Mouse (Mus musculus) skeletal muscle tissue, adult 2 months (tissue): ENCODE data around the gene F830045P16Rik.
A peak's percentile ranks its signal among the peaks of the same experiment; 100 is the strongest.
"Not testable (repeated sequence)": the region's sequence is repeated elsewhere in the genome, so short reads cannot be mapped to it uniquely, and the experiment has no call there.

Experiments used
- DNase-seq: peaks from one replicate; pipeline ENCODE4 v3.0.0-alpha.2; 2012; ENCODE audit warnings: low read depth, low spot score

F830045P16Rik gene

DNA sequence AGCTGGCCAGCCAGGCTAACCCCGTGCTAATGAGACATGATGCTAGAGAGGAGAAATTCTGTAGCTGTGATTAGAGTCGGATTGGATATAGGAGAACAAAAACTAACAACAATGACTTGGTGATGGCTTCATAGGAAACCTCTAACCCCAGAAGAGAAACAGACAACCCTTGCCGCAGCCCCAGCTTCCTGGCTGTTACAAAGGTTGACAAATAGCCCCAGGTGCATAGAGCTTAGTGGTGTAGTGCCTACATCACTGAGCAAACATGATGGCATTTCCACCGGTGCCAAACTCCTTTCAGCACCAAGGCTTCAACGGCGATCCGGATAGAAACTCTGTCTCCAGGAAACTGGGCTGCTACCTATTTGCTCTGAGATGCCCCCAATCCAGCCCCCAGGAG is 9.2 kb upstream of the F830045P16Rik start:
- no peak for DNase-seq

DNA sequence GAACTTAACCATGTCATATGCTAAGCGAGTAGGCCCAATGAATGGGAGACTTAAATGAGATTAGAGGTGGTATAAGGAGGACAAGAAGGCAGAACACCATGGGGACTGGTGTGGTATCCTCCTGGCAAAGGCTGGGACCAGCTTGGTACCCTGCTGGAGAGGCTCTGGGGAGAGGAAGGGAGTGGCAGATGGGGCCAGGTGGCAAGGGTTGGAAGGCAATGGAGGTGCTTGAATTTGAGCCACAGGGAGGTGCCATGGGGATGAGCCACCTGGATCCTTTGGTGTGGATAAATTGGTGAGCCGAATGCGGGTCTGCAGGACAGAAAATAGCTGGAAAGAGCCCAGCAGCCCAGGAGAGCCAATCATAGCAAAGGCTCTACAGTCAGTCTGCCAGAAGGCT is 8.5 kb upstream of the F830045P16Rik start:
- no peak for DNase-seq

DNA sequence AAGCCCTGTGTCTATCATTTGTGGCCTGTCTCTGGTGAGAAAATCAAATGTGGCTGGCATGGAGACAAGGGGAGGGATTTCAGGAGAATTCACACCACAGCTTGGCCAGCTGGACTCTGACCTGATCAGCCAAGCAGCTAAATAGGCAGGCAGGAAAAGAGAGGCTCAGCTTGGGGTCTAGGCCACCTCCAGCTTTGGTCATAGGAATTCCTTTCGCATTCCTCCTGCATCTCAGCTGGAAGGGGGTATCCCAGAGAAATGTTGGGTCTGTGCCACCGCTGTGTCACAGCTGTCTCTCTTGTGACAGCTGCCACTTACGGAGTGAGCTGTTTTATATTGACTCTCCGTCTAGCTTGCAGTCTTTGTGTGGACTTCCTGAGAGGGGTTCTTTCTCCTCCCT is 8.0 kb upstream of the F830045P16Rik start:
- DNase-seq, result no peak

DNA sequence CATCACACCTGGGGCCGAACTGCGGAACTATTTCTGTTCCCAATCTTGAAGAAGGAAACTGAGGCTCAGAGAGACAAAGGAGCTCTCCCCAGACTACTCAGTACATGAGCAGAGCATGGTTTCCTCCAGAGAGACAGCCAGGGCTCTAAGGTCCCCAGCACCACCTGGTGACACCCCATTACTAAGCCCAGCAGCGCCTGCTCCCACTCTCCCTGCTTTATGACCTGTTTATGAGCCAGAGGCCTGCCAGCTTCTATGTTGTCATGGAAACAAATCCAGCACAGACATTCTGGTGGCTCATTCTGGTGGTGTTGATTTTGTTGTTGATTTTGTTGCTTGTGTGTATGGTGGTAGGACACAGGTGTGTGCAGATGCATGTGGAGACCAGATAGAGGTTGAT is 3.6 kb upstream of the F830045P16Rik start:
- no peak for DNase-seq

DNA sequence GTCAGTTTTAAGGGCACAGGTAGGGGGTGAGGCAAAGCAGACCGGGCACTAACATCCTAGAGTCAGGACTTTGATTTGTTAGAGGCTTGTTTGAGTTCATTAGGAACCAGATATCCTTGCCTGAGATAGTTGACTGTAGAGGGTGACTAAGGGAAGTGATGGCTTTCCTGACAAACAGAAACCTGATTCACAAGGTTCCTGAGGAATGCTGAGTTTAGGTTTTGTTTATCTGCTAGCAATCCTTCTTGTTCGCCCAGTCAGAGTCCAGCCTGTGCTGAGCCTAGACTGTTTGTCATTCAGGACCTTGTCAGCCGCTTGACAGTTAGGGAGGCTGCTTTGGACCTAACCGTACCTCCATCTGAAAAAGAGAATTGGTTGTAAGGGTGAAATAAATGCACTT is 2.8 kb upstream of the F830045P16Rik start:
- no peak for DNase-seq

DNA sequence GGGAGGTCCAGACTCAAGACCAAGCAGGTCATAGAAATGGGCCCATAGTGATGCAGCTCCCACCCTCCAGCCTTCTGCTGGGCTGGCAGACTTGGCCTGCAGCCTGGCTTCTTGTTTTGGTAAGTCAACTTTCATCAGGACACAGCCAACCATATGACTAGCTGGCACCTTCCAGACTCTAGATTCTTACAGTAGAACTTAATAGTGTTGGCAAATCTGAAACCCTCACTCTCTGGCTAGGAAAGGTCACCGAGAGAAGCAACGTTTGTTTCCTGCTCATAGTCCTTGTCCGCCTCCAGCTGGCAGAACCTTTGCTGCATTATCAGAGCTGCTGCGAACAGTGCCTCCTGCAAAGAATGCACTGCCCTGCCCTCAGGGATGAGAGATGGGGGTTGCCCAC is 1.5 kb upstream of the F830045P16Rik start:
- no peak for DNase-seq

DNA sequence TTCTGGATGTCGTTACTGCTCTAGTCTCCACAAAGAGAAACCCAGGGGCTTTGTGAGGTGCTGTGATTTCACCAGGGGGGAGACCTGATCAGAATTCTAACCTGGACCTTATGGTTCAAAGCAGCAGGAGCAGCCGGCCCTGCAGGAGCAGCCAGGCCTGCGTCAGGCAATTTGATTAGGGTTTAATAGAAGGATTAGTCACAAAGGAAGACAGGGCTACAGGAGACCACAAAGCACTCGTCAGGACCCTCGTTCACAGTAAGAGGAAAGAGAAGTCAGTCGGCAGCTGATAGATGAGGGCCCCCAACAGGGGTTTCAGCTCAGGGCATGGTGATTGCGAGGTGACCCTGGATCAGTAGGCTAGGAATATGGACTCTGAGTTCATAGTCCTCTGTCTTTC is 958 bp upstream of the F830045P16Rik start:
- DNase-seq, result no peak

DNA sequence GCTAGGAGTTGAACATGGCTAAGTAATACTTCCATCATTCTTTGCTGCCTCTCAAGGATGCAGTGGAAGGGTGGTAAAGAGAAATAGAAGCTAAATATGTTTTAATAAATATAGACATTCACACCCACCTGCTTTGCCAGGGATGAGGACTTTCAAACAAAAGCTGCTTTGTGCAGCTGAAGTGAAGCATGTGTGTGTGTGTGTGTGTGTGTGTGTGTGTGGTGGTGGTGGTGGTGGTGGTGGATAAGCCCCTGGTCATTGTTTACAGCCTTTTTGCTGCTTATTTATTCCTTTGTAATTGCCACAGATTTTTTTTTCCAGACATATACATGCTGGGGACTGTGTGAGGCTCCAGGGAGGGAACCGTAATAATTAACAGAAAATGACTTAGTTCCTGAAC is 524 bp upstream of the F830045P16Rik start:
- DNase-seq, result no peak

DNA sequence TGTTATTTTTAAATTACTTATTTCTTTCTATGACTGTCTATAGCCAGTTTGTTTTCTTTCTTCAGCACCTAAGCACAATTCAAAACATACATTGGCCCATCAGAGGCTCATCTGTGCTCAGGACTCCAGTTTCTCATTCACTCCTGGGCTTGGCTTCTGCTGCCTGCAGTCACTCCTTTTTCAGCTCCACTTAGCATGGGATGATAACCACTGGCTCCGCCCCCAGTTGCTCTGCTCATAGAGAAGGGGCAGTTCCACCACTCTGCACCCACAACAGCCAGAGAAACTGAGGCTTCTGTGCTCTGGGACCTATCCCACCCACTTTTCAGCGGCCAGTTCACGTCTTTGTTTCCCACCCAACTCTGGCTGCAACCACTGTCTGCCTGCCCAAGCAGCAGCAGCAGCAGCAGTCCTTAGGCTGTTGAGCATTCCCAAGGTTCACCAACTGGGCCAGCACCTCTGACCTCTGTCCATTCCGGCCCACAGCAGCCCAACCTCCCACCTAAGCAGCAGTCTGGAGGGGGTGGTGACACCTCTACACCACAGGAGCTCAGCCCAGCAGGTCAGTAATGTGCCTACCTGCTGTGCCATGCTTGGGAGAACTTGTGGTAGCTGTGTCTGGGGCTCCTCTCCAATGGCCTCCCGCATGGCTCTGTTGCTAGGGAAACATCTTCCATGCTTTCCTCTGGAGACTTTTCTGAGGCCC is 1.4 kb downstream of the F830045P16Rik start:
- DNase-seq, result no peak

DNA sequence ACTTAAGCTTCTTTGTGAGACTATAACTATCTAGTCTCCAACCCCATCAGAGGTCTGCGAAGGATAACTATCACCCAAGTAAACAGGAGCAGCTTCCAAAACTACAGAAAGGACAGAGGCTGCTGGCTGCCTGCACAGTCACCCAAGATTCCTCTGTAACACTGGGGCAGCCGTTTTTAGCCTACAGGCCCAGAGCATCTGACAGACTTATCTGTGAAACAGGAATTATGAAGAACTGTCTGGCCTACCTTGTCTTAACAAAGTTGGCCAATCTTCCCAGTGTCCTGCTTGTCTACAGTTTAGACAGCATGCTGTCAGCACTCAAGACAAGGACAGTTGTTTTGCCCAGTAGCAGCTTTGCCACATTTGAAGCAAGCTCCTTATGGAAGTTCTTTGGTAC is 4.5 kb downstream of the F830045P16Rik start:
- DNase-seq, result no peak

DNA sequence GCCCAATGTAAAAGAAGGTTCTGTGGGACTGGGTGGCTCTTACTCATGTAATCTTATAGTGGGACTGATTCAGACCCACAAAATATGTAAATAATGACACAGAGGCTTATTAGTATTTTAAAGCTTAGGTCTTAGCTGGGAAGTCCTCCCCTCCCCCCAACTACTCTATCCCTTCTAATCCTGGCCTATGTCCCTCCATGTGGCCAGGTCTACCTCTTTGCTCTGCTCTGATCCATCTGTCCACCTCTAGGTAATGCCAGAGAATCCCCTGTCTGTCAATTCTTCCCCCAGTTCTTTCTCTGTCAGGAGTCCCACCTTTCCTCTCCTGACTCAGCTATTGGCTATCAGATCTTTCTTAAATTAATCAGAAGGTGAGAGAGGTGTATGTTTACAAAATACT is 5.3 kb downstream of the F830045P16Rik start:
- no peak for DNase-seq

DNA sequence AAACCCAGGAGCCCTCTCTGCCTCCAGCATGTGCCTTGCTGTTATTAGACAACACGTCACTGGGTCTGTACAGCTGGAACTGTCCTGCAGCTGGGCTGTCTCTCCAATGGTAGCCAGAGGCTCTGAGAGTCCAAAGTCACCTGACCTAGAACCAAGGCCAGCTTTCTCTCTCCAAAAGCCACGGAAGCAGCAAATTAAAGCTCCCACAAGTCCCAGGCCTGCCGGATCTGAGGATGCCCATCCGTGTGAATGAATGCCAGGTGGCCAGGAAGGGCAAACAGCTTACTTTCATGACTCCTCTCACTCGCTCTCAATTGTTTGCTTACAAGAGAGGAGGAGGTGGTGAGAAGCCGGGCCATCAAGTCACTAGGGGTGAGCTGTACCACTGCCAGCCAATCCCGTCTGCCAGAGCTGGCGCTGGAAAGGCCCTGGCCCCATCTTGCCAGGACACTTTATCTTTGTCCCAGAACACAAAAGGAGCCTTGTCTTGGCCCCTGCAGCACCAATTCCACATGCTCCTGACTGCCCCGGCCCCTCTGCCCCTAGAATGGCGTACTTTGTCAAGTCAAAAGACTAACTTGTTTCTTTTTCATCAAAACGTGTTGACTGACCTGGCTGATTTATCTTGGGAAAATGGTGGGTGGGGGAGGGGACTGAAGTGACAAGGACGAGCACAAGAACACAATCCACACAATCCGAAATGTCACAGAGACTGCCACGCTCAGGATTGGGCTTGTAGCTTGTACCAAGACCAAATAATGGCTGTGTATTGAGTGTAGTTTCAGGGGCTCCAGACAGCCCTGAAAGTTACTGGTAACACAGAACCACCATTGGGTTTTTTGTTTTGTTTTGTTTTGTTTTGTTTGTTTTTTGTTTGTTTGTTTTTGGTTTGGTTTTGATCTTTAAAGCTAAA is 6.8 kb downstream of the F830045P16Rik start:
- no peak for DNase-seq

DNA sequence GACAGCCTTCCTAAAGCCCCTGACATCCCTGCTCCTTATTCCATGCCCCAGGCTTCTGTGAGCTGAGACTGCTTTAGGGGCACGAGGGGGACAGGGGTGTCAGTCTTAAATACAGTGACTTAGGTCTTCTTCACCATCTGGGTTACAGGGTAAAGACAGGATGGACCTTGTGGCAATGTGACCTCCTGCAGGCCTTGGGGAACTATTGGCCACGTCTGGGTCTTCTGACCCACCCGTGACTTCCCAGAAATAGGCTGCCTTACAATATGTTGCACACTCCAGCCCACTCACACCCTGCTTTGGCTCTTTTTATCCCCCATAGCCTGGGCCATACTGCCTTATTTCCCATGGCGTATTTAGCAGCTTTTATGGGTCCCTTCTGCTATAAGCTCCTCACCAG is 8.5 kb downstream of the F830045P16Rik start:
- DNase-seq, result no peak

DNA sequence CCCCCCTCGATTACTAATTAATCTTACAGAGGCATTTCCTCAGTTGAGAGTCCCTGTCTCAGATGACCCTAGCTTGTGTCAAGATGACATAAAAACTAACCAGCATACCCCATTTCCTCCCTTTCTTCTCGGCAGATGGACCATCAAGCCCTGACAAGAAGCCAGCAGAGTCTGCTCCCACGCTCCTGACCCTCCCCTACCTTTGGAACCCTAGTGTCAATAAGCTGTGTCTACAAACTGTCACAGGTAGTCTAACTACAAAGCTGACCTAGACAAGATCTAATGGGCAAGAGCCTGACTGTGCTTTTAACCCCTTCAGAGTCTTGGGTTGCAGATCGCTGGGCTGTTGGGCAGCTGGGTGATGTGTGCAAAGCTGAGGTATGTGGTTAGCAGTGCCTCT is 10.1 kb downstream of the F830045P16Rik start:
- DNase-seq, result no peak

DNA sequence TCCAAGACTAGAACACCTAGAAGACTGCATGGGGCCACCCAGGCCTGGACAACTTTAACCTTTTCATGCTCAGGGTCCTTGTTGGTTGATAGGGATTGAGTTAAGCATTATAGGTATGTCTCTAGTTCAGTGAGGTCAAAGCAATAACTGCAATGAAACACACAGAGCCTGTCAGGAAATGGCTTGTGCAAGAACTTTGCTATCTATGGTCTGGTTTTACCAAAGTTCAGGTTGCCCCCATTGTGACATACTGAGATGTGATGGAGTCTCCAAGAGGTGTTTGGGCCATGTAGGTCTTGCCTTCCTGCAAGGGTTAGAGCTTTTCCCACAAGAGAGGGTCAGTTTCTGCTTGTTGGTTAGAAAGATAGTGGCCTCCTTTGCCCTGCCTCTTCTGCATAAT is 10.8 kb downstream of the F830045P16Rik start:
- no peak for DNase-seq

DNA sequence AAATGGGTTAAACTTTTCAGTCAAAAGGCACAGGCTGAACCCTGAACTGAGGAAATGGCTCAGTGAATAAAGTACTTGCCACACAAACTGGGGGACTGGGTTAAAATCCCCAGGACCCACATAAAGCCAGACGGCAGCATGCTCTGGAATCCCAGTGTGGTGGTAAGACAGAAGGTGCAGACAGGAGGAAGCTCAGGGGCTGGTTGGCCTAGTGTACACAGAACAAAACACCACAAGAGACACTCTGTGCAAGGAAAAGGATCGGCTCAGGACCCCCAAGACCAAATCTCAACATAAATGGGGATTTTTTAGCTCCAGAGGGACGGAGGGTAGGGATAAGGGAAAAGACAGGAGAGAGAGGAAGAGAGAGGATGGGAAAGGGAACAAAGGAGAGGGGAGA is 17.9 kb downstream of the F830045P16Rik start:
- DNase-seq, result no peak

DNA sequence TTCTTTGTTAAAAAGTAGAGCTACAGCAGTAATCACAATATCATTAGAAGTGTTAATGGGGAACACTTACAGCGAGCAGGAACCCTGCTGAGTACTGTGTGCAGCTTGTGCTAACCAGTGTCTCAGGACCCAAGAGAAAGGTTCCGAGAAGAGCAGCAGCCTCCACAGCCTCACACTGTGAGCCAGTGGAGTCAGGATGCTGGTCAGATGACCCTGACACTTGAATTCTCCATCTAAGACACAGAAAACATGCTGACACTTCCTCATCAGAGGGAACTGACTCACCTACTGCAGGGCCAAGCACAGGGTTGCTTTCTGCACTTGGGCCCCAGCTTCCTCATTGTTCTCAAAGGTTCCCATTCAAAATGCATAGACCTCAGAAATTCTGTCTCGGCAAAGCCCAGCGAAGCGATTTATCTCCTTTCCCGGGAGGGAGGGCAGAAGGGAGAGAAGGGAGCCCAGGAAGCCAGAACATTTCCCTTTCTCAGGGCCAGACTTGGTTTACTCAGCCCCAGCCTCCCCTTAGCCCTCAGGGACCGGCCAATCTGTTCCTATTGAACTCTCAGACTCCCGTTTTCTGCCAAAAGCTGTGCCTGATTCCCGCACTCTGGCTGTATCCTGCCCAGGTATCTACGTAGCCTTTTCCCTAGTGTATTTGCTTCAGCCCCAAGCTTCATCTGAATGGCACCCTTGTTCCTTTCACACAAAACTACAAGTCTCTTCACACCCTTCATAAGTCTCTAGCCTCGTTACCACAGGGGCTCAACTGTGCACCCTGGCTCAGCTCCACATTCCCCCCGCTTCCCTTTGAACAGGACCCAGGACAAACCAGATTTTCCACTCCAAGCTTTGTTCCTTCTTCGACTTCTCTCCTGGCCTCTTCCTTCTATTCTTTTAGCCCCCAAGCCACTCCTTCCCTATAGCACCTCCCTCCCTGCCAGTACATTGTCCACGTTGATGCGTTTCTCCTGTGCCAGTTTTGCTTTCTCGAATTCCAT is 21.2 kb downstream of the F830045P16Rik start:
- peak; percentile 11 for DNase-seq

DNA sequence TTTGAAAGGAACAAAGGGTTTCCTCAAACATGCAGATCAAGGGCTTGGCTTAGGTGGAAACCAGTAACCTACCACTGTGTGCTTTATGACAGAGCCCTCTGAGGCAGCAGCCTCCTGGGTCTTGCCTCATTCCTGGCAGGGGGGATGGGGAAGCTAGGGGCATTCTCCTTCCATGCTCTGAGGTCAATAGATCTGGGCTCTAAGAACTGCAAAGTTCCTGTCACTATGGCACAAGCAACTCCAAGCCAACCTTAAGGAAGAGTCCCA is 22.1 kb downstream of the F830045P16Rik start:
- no peak for DNase-seq

DNA sequence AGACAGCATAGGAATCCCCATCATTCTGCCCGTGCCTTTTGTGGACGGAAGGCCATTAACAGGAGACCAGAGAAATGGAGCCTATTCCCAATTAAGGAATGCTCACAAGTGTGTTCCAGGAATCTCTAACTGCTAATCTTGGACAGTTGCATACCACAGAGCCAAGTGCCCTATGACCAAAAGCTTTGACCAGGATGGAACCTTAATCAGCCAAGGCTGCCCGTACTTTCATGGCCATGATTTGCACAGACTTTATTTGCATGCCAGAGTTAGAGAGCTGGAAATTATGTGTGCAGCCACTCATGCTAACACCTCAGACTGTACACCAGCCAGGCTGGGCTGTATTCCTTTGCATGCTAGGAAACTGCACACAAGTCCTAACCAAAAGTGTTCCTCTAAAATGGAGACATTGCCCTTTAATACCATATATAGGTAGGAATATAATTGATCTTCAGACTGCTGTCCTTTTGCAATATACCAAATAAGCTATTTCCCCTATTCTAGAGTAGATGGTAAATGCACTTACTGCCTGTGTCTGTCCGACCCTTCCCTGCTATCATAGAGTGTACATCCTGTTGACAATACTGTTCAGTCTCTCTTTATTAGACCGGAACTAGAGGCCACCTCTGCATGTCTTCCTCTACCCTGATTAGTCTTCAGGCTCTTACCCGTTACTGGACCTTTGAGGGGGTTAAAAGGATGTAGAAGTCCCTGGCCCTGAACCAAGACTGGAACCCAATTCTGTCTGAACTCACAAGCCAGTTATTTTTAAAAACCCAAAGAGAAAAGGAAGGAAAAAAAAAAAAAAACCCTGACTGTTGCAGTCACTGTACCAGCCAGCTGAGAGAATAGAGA is 22.6 kb downstream of the F830045P16Rik start:
- DNase-seq, result no peak

DNA sequence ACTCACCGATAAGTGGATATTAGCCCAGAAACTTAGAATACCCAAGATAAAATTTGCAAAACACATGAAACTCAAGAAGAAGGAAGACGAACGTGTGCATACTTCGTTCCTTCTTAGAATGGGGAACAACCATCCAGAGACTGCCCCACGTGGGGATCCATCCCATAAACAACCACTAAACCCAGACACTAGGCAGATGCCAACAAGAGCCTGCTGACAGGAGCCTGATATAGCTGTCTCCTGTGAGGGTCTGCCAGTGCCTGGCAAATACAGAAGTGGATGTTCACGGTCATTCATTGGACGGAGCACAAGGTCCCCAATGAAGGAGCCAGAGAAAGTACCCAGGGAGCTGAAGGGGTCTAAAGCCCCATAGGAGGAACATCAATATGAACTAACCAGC is 24.3 kb downstream of the F830045P16Rik start:
- not testable (repeated sequence) for DNase-seq

DNA sequence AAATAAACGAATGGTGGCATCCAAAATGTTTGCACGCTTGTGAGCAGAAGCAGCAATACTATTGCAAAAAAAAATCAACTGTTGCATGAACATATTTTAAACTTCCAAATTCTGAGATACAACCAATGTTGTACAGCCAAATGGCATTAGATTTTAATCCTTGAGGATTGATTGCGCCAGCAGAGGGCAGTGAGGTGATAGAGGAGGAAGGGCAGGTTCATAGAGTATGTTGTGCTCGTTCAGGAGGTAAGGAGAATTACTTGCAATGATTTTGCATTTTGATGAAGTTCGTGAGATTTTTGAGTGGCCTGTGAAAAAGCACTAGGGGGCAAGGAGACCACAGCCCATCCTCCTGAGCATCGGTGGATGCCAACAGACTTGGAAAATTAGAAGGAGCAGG is 33.8 kb downstream of the F830045P16Rik start:
- peak; percentile 20 for DNase-seq
